Mouse (Mus musculus) heart, embryonic 16.5 days (tissue): ENCODE results near the gene Krtap28-13. TPM values are rescaled to one million over a fixed set of nuclear protein-coding genes. Genes with fewer than 3 reads are reported as not detected.

Source experiments
- ATAC-seq: fragments of 200-750 bp; cut with Nextera tagmentation; replicated peaks from 2 replicates; pipeline ENCODE4 v1.8.0; 2017; ENCODE audit warnings: moderate number of reproducible peaks; ENCODE audit not compliant: insufficient read depth, low FRiP score; ENCODE audit errors: extremely low read depth
- H3K27ac ChIP-seq: fragments of 300-500 bp; sonication (generic); 2 replicates; pipeline ENCODE4 v1.5.1; 2014; ENCODE audit warnings: mild to moderate bottlenecking, low read length, control low read depth, moderate library complexity
- H3K27me3 ChIP-seq: fragments of 300-500 bp; sonication (generic); 2 replicates; pipeline ENCODE4 v1.6.1; 2014; ENCODE audit warnings: low read length, mixed read lengths; ENCODE audit not compliant: control insufficient read depth, insufficient read depth
- H3K36me3 ChIP-seq: fragments of 300-500 bp; sonication (generic); 2 replicates; pipeline ENCODE4 v1.6.1; 2014; ENCODE audit not compliant: control insufficient read depth, insufficient read depth
- H3K4me1 ChIP-seq: fragments of 300-500 bp; sonication (generic); 2 replicates; pipeline ENCODE4 v1.6.1; 2014; ENCODE audit warnings: low read length, mixed read lengths; ENCODE audit not compliant: control insufficient read depth, insufficient read depth
- H3K4me2 ChIP-seq: fragments of 300-500 bp; sonication (generic); 2 replicates; pipeline ENCODE4 v1.6.1; 2014; ENCODE audit warnings: low read depth, mild to moderate bottlenecking, control low read depth, low read length
- H3K4me3 ChIP-seq: fragments of 300-500 bp; sonication (generic); 2 replicates; pipeline ENCODE4 v1.5.1; 2014; ENCODE audit warnings: mild to moderate bottlenecking, control low read depth, low read length
- H3K9ac ChIP-seq: fragments of 300-500 bp; sonication (generic); 2 replicates; pipeline ENCODE4 v1.6.1; 2014; ENCODE audit warnings: low read length, control low read depth
- H3K9me3 ChIP-seq: fragments of 300-500 bp; sonication (generic); replicated peaks from 2 replicates; pipeline ENCODE4 v1.6.1; 2016; ENCODE audit warnings: low read length; ENCODE audit not compliant: control insufficient read depth
- WGBS: fragments of 180-500 bp; shearing (Covaris S2); extraction: QIAGEN DNeasy Blood & Tissue Kit; methylation state at CpG from one replicate; pipeline ENCODE4 v1.1.7; 2014; 5-methylcytosine and 5-hydroxymethylcytosine counted together
- polyA plus RNA-seq: library from polyadenylated mRNA; unstranded; fragments of >200 nt; fragmentation: Nextera tagmentation; extraction: Ambion mirVana; gene quantifications from 2 replicates; pipeline ENCODE4 v1.2.1, GENCODE M21; 2015

Krtap28-13 gene
- not detected in 2 replicates for polyA plus RNA-seq

- H3K4me1 ChIP-seq, result peaks cover 13% of the 10 kb centered on the region
- H3K9me3 ChIP-seq, result no peaks in the 10 kb centered on the region
- peak within 1 kb of the TSS; percentile 23 for H3K27ac ChIP-seq
- WGBS, result 78% methylated on average over 4 of the region's 4 CpGs
- H3K4me2 ChIP-seq, result no peak within 1 kb of the TSS
- ATAC-seq, result no peak; the same call in 1 of the 2 replicates
- no peak within 1 kb of the TSS for H3K4me3 ChIP-seq
- no peaks in the 10 kb centered on the region for H3K27me3 ChIP-seq
- no peaks in the 10 kb centered on the region for H3K36me3 ChIP-seq
- H3K9ac ChIP-seq, result no peak within 1 kb of the TSS
Observed at GRCm38 (mm10) chr1:83060643-83061042, at the start of gene Krtap28-13. Gene Krtap28-13, plus strand, starts transcription at chr1:83060930.

GRCm38 (mm10) chr1:83014477-83014876 is 46.3 kb upstream of the Krtap28-13 start:
- no peak overlapping the region for H3K4me3 ChIP-seq
- WGBS, result 88% methylated on average over 3 of the region's 3 CpGs
- ATAC-seq, result no peak

GRCm38 (mm10) chr1:83015329-83015879 is 45.3 kb upstream of the Krtap28-13 start:
- H3K27me3 ChIP-seq, result no peaks in the 10 kb centered on the region
- WGBS, result 59% methylated on average over 10 of the region's 10 CpGs
- H3K9me3 ChIP-seq, result 0 out of 2 replicates have a peak, but pooled peaks cover 5% of the 10 kb centered on the region
- H3K4me3 ChIP-seq, result no peak overlapping the region
- no peak overlapping the region for H3K4me2 ChIP-seq
- ATAC-seq, result no peak
- H3K36me3 ChIP-seq, result no peaks in the 10 kb centered on the region
- H3K4me1 ChIP-seq, result no peaks in the 10 kb centered on the region
- no peak overlapping the region for H3K27ac ChIP-seq
- no peak overlapping the region for H3K9ac ChIP-seq

More at GRCm38 (mm10) chr1:83014477-83014876, 46.3 kb upstream of the Krtap28-13 start:
- Histone ChIP-seq H3K27me3 (no peaks in the 10 kb centered on the region), H3K36me3 (no peaks in the 10 kb centered on the region), H3K4me1 (no peaks in the 10 kb centered on the region), H3K9me3 (0 out of 2 replicates have a peak, but pooled peaks cover 5% of the 10 kb centered on the region), H3K9ac (no peak overlapping the region), H3K27ac (no peak overlapping the region), H3K4me2 (no peak overlapping the region)

GRCm38 (mm10) chr1:83016556-83016955 is 44.2 kb upstream of the Krtap28-13 start:
- WGBS, result 70% methylated on average over 1 of the region's 1 CpGs
- no peaks in the 10 kb centered on the region for H3K4me1 ChIP-seq

GRCm38 (mm10) chr1:83031950-83032349 is 28.8 kb upstream of the Krtap28-13 start:
- no peaks in the 10 kb centered on the region for H3K9me3 ChIP-seq
- WGBS, result 69% methylated on average over 1 of the region's 1 CpGs
- no peak overlapping the region for H3K4me3 ChIP-seq
- H3K27ac ChIP-seq, result no peak overlapping the region
- H3K4me1 ChIP-seq, result no peaks in the 10 kb centered on the region
- no peak for ATAC-seq
- H3K9ac ChIP-seq, result no peak overlapping the region
- no peaks in the 10 kb centered on the region for H3K36me3 ChIP-seq
- H3K27me3 ChIP-seq, result no peaks in the 10 kb centered on the region
- no peak overlapping the region for H3K4me2 ChIP-seq

More at GRCm38 (mm10) chr1:83016556-83016955, 44.2 kb upstream of the Krtap28-13 start:
- H3K4me2 ChIP-seq, result no peak overlapping the region
- H3K9ac ChIP-seq, result no peak overlapping the region
- H3K27ac ChIP-seq, result no peak overlapping the region
- 0 out of 2 replicates have a peak, but pooled peaks cover 3% of the 10 kb centered on the region for H3K9me3 ChIP-seq
- no peaks in the 10 kb centered on the region for H3K27me3 ChIP-seq
- no peaks in the 10 kb centered on the region for H3K36me3 ChIP-seq
- no peak overlapping the region for H3K4me3 ChIP-seq
- ATAC-seq, result no peak

GRCm38 (mm10) chr1:83032508-83032907 is 28.2 kb upstream of the Krtap28-13 start:
- WGBS, result 78% methylated on average over 6 of the region's 6 CpGs
- H3K9ac ChIP-seq, result no peak overlapping the region
- ATAC-seq, result no peak
- no peak overlapping the region for H3K4me3 ChIP-seq
- no peaks in the 10 kb centered on the region for H3K27me3 ChIP-seq
- no peak overlapping the region for H3K27ac ChIP-seq
- H3K36me3 ChIP-seq, result no peaks in the 10 kb centered on the region
- H3K4me2 ChIP-seq, result no peak overlapping the region
- no peaks in the 10 kb centered on the region for H3K9me3 ChIP-seq
- 0 out of 2 replicates have a peak, but pooled peaks cover under 1% of the 10 kb centered on the region for H3K4me1 ChIP-seq

- Histone ChIP-seq H3K4me3 (no peak overlapping the region), H3K9me3 (no peaks in the 10 kb centered on the region), H3K9ac (no peak overlapping the region), H3K27ac (no peak overlapping the region), H3K27me3 (no peaks in the 10 kb centered on the region), H3K4me2 (no peak overlapping the region), H3K36me3 (no peaks in the 10 kb centered on the region), H3K4me1 (0 out of 2 replicates have a peak, but pooled peaks cover 5% of the 10 kb centered on the region)
- 67% methylated on average over 5 of the region's 5 CpGs for WGBS
- ATAC-seq, result no peak
Observed at GRCm38 (mm10) chr1:83034509-83034908, 26.2 kb upstream of the Krtap28-13 start.

GRCm38 (mm10) chr1:83036892-83037667 is 23.6 kb upstream of the Krtap28-13 start:
- H3K9me3 ChIP-seq, result no peaks in the 10 kb centered on the region
- H3K36me3 ChIP-seq, result no peaks in the 10 kb centered on the region
- no peak for ATAC-seq
- no peak overlapping the region for H3K4me3 ChIP-seq
- no peak overlapping the region for H3K9ac ChIP-seq
- H3K27me3 ChIP-seq, result no peaks in the 10 kb centered on the region
- H3K27ac ChIP-seq, result no peak overlapping the region
- H3K4me2 ChIP-seq, result peak overlapping the region; percentile 69; the same call in 1 of the 2 replicates
- 77% methylated on average over 11 of the region's 11 CpGs for WGBS
- 0 out of 2 replicates have a peak, but pooled peaks cover 5% of the 10 kb centered on the region for H3K4me1 ChIP-seq

GRCm38 (mm10) chr1:83038109-83038672 is 22.5 kb upstream of the Krtap28-13 start, which contains the start of gene Slc19a3:
Gene Slc19a3, minus strand, starts transcription at chr1:83038448.
- Histone ChIP-seq H3K4me1 (0 out of 2 replicates have a peak, but pooled peaks cover 5% of the 10 kb centered on the region), H3K27ac (peak within 1 kb of the TSS; percentile 37), H3K27me3 (no peaks in the 10 kb centered on the region), H3K4me3 (peak within 1 kb of the TSS; percentile 59), H3K9me3 (no peaks in the 10 kb centered on the region), H3K4me2 (peak within 1 kb of the TSS; percentile 69), H3K36me3 (no peaks in the 10 kb centered on the region), H3K9ac (peak within 1 kb of the TSS; percentile 61)
- ATAC-seq, result peak; percentile 86
- 1% methylated on average over 25 of the region's 25 CpGs for WGBS
